31 mouse cellular contexts compared by ENCODE assay signal in genomic region chr5:141428132-141428531, GRCm38 (mm10).
"Had no signal": no experiment of that assay in that cellular context is flagged by ENCODE, and none has a peak within 500 bp of the region (broad histone marks: within the 10 kb centered on the region; RNA-seq: fewer than 3 reads in every experiment).

No protein-coding gene starts in this region.

- H3K27ac ChIP-seq: left cerebral cortex, adult 2 months; limb, embryonic 10.5 days; limb, embryonic 12.5 days; limb, embryonic 13.5 days; limb, embryonic 15.5 days; liver, embryonic 12.5 days; liver, embryonic 13.5 days; liver, embryonic 14.5 days; liver, embryonic 15.5 days; lung, embryonic 15.5 days; macrophage; midbrain, embryonic 10.5 days; midbrain, embryonic 12.5 days; midbrain, embryonic 13.5 days; neural tube, embryonic 12.5 days had no signal

- H3K9me3 ChIP-seq: limb, embryonic 10.5 days; limb, embryonic 12.5 days; limb, embryonic 13.5 days; limb, embryonic 15.5 days; liver, embryonic 12.5 days; liver, embryonic 13.5 days; liver, embryonic 15.5 days; lung, embryonic 15.5 days; megakaryocyte, embryonic 14.5 days; midbrain, embryonic 10.5 days; midbrain, embryonic 12.5 days; midbrain, embryonic 13.5 days; neural tube, embryonic 12.5 days had no signal

- H3K27me3 ChIP-seq: limb, embryonic 12.5 days; limb, embryonic 13.5 days; limb, embryonic 15.5 days; liver, embryonic 12.5 days; liver, embryonic 13.5 days; liver, embryonic 15.5 days; lung, embryonic 15.5 days; megakaryocyte, embryonic 14.5 days; midbrain, embryonic 12.5 days; neural tube, embryonic 12.5 days had no signal

- H3K4me1 ChIP-seq: limb, embryonic 13.5 days; limb, embryonic 15.5 days; liver, embryonic 12.5 days; liver, embryonic 13.5 days; liver, embryonic 15.5 days; lung, embryonic 15.5 days; megakaryocyte, embryonic 14.5 days; neural tube, embryonic 12.5 days had no signal

- H3K9ac ChIP-seq: limb, embryonic 12.5 days; limb, embryonic 13.5 days; limb, embryonic 15.5 days; liver, embryonic 12.5 days; liver, embryonic 13.5 days; liver, embryonic 14.5 days; liver, embryonic 15.5 days; liver, postnatal 0 days; lung, embryonic 14.5 days; lung, embryonic 15.5 days; midbrain, embryonic 12.5 days; midbrain, embryonic 13.5 days; neural tube, embryonic 12.5 days had no signal

- H3K36me3 ChIP-seq: limb, embryonic 10.5 days; limb, embryonic 12.5 days; limb, embryonic 13.5 days; limb, embryonic 15.5 days; liver, embryonic 12.5 days; liver, embryonic 13.5 days; liver, embryonic 15.5 days; lung, embryonic 15.5 days; midbrain, embryonic 10.5 days; midbrain, embryonic 12.5 days; midbrain, embryonic 13.5 days; neural tube, embryonic 12.5 days had no signal

- H3K4me2 ChIP-seq: limb, embryonic 12.5 days; limb, embryonic 13.5 days; limb, embryonic 15.5 days; liver, embryonic 11.5 days; liver, embryonic 12.5 days; liver, embryonic 13.5 days; liver, embryonic 15.5 days; lung, embryonic 14.5 days; lung, embryonic 15.5 days; midbrain, embryonic 12.5 days; midbrain, embryonic 13.5 days; neural tube, embryonic 12.5 days had no signal

- ATAC-seq: liver, embryonic 12.5 days; liver, postnatal 0 days; lung, postnatal 0 days; midbrain, embryonic 13.5 days; midbrain, embryonic 16.5 days had no signal

- DNase-seq: left cerebral cortex, postnatal 4 days; liver; liver, embryonic 13.5 days; liver, postnatal 0 days; lung, adult 18-20 months; lung, adult 2 months; lung, embryonic 14.5 days; lung, postnatal 10 days; lung, postnatal 14 days; lung, postnatal 36 days; lung, postnatal 4 days; midbrain, embryonic 14.5 days had no signal

- H3K4me3 ChIP-seq: left cerebral cortex, adult 2 months; limb, embryonic 10.5 days; limb, embryonic 12.5 days; limb, embryonic 13.5 days; limb, embryonic 15.5 days; liver, embryonic 12.5 days; liver, embryonic 13.5 days; liver, embryonic 15.5 days; lung, embryonic 15.5 days; megakaryocyte, embryonic 14.5 days; midbrain, embryonic 10.5 days; midbrain, embryonic 12.5 days; midbrain, embryonic 13.5 days; myocyte; neural tube, embryonic 12.5 days had no signal
